Comparison of ENCODE assay signal across 9 mouse cellular contexts in genomic region chr19:4720671-4721244, GRCm38 (mm10). TPM values are rescaled to one million over a fixed set of nuclear protein-coding genes. Genes with fewer than 3 reads are reported as not detected.
DNase-seq lines count a peak whose midpoint lies in the region; ATAC-seq and TF ChIP-seq lines count a peak whose summit lies in the region.
"Had no signal": no experiment of that assay in that cellular context is flagged by ENCODE, and none has a peak within 500 bp of the region (broad histone marks: within the 10 kb centered on the region; RNA-seq: fewer than 3 reads in every experiment).

No protein-coding gene starts in this region.

- peak; percentile 86 for ATAC-seq in intestine, embryonic 16.5 days
- ATAC-seq in liver, embryonic 13.5 days (ENCODE audit: low read depth) = peak; percentile 41; the same call in 1 of the 2 replicates
- no peak for ATAC-seq in granulocyte monocyte progenitor cell, adult 5-6 weeks (replicated peaks; ENCODE audit: poor library complexity, severe bottlenecking)

- H3K27me3 ChIP-seq in intestine, embryonic 16.5 days (replicated peaks; ENCODE audit: control insufficient read depth, insufficient read depth, low read length) = no peaks in the 10 kb centered on the region
- peaks cover 16% of the 10 kb centered on the region; the same call in 1 of the 2 replicates for H3K27me3 ChIP-seq in liver, embryonic 13.5 days

- peak overlapping the region; percentile 11; the same call in 1 of the 2 replicates for H3K27ac ChIP-seq in left cerebral cortex, adult 2 months
- peak overlapping the region; percentile 41; the same call in 1 of the 2 replicates for H3K27ac ChIP-seq in intestine, embryonic 16.5 days (ENCODE audit: low read length)
- H3K27ac ChIP-seq in liver, embryonic 13.5 days = no peak overlapping the region
- H3K27ac ChIP-seq: liver, embryonic 14.5 days had no signal

- DNase-seq in left cerebral cortex, adult 2 months (ENCODE audit: extremely low spot score in 1 of 2, low spot score in 2 of 2) = no peak
- no peak for DNase-seq in left cerebral cortex, postnatal 14 days (ENCODE audit: low spot score in 2 of 2)
- no peak for DNase-seq in liver, embryonic 13.5 days
- peak; percentile 82 for DNase-seq in urinary bladder, postnatal 25 days (ENCODE audit: low spot score)
- no peak for DNase-seq in left cerebral cortex, adult 9 months (ENCODE audit: low spot score in 2 of 2)
- no peak for DNase-seq in left cerebral cortex, postnatal 36 days (ENCODE audit: low spot score in 2 of 2)

- TF ChIP-seq CTCF in left cerebral cortex, adult 2 months (IDR thresholded peaks at IDR 0.05) = no peak

- peaks cover 8% of the 10 kb centered on the region; the same call in 1 of the 2 replicates for H3K4me1 ChIP-seq in intestine, embryonic 16.5 days (ENCODE audit: control insufficient read depth, insufficient read depth, low read length)
- H3K4me1 ChIP-seq in liver, embryonic 13.5 days (replicated peaks) = peaks cover 11% of the 10 kb centered on the region; the same call in 1 of the 2 replicates

- no peak overlapping the region for H3K4me3 ChIP-seq in left cerebral cortex, adult 2 months
- peak overlapping the region; percentile 40 for H3K4me3 ChIP-seq in intestine, embryonic 16.5 days (ENCODE audit: low read length)
- H3K4me3 ChIP-seq in liver, embryonic 13.5 days (replicated peaks) = no peak overlapping the region

- WGBS in intestine, embryonic 16.5 days = 17% methylated on average over 11 of the region's 11 CpGs
- whole genome bisulfite sequencing in liver, embryonic 13.5 days (ENCODE audit: insufficient replicate concordance) = 21% methylated on average over 11 of the region's 11 CpGs

- peak overlapping the region; percentile 58 for H3K9ac ChIP-seq in intestine, embryonic 16.5 days (ENCODE audit: low read depth, low read length)
- H3K9ac ChIP-seq in liver, embryonic 13.5 days = no peak overlapping the region
- H3K9ac ChIP-seq: liver, embryonic 14.5 days had no signal

- no peaks in the 10 kb centered on the region for H3K36me3 ChIP-seq in intestine, embryonic 16.5 days (ENCODE audit: control insufficient read depth, insufficient read depth, low read length)
- H3K36me3 ChIP-seq in liver, embryonic 13.5 days = no peaks in the 10 kb centered on the region

- intact Hi-C loops in left cerebral cortex, adult 2 months (cut with DNase I) = no loop called here
- intact Hi-C loops in left cerebral cortex, postnatal 14 days (cut with DNase I) = no loop called here
- intact Hi-C loops in left cerebral cortex, postnatal 36 days (cut with DNase I) = no loop called here

- H3K4me2 ChIP-seq in intestine, embryonic 16.5 days (ENCODE audit: low read depth, low read length) = peak overlapping the region; percentile 51
- H3K4me2 ChIP-seq in liver, embryonic 13.5 days = 0 out of 2 replicates have a peak overlapping the region, but pooled peaks have one; percentile 13

- H3K9me3 ChIP-seq in intestine, embryonic 16.5 days (ENCODE audit: control insufficient read depth, low read length) = no peaks in the 10 kb centered on the region
- H3K9me3 ChIP-seq in liver, embryonic 13.5 days (replicated peaks) = no peaks in the 10 kb centered on the region

RNA-seq across cellular contexts. Expression of gene Sptbn2, which starts 9.8 kb away (rescaled TPM):
- 100 to 1,000 TPM; 561 to 597 TPM for total RNA-seq in left cerebral cortex, adult 2 months (2021)
- 100 to 1,000 TPM; 702 to 775 TPM for total RNA-seq in left cerebral cortex, postnatal 14 days (2021)
- 0.77 and 0.88 TPM in 2 replicates for polyA plus RNA-seq in intestine, embryonic 16.5 days (2015; fragmentation: Nextera tagmentation; extraction: Ambion mirVana)
- polyA plus RNA-seq in liver, embryonic 13.5 days (2015; fragmentation: Nextera tagmentation; extraction: Ambion mirVana) = 0.09 and 0.13 TPM in 2 replicates
- 0.23 TPM in 1 of 2 replicates, not detected in the other for total RNA-seq in granulocyte monocyte progenitor cell, adult 5-6 weeks (2014; fragmentation: Nextera tagmentation)
- not detected in 2 replicates for total RNA-seq in granulocyte monocyte progenitor cell, adult 5-6 weeks (2017)
- 100 to 1,000 TPM; 587 to 665 TPM for total RNA-seq in left cerebral cortex, postnatal 36 days (2021)

RNA-seq across cellular contexts. Expression of gene Gm960, which starts 22.3 kb away (rescaled TPM):
- 1 to 10 TPM; 1.5 to 1.6 TPM for total RNA-seq in left cerebral cortex, adult 2 months (2021)
- 1 to 10 TPM; 1.8 to 2.1 TPM for total RNA-seq in left cerebral cortex, postnatal 14 days (2021)
- polyA plus RNA-seq in intestine, embryonic 16.5 days (2015; fragmentation: Nextera tagmentation; extraction: Ambion mirVana) = 1.1 and 2.1 TPM in 2 replicates
- 0.79 TPM in 1 of 2 replicates, not detected in the other for polyA plus RNA-seq in liver, embryonic 13.5 days (2015; fragmentation: Nextera tagmentation; extraction: Ambion mirVana)
- total RNA-seq in granulocyte monocyte progenitor cell, adult 5-6 weeks (2014; fragmentation: Nextera tagmentation) = not detected in 2 replicates
- total RNA-seq in granulocyte monocyte progenitor cell, adult 5-6 weeks (2017) = not detected in 2 replicates
- total RNA-seq in left cerebral cortex, postnatal 36 days (2021) = 1 to 10 TPM; 1.4 to 2.3 TPM

RNA-seq across cellular contexts. Expression of gene Rbm4b, which starts 35.5 kb away (rescaled TPM):
- total RNA-seq in left cerebral cortex, adult 2 months (2021) = 10 to 100 TPM; 16.3 to 18.2 TPM
- total RNA-seq in left cerebral cortex, postnatal 14 days (2021) = 10 to 100 TPM; 13.6 to 14.3 TPM
- polyA plus RNA-seq in intestine, embryonic 16.5 days (2015; fragmentation: Nextera tagmentation; extraction: Ambion mirVana) = 38.5 and 41.6 TPM in 2 replicates
- polyA plus RNA-seq in liver, embryonic 13.5 days (2015; fragmentation: Nextera tagmentation; extraction: Ambion mirVana) = 14.6 and 17.5 TPM in 2 replicates
- 7.1 and 11.0 TPM in 2 replicates for total RNA-seq in granulocyte monocyte progenitor cell, adult 5-6 weeks (2014; fragmentation: Nextera tagmentation)
- 9.8 and 17.5 TPM in 2 replicates for total RNA-seq in granulocyte monocyte progenitor cell, adult 5-6 weeks (2017)
- total RNA-seq in left cerebral cortex, postnatal 36 days (2021) = 10 to 100 TPM; 16.6 to 18.0 TPM

Comparison
In these comparisons a context has a peak if more than half of its experiments do, and no peak if none do; other contexts are left out.
1. RNA of gene Sptbn2, which starts 9.8 kb away (total RNA-seq): 702 to 775 TPM in left cerebral cortex, postnatal 14 days, 587 to 665 TPM in left cerebral cortex, postnatal 36 days and 561 to 597 TPM in left cerebral cortex, adult 2 months; 0.23 TPM in granulocyte monocyte progenitor cell, adult 5-6 weeks; every median in the first group is over 100 times any median in the second.